Mouse (Mus musculus): ENCODE measurements around the gene Calu.
"Not testable (repeated sequence)": the region's sequence is repeated elsewhere in the genome, so short reads cannot be mapped to it uniquely, and the experiment has no call there.

Calu gene

DNA sequence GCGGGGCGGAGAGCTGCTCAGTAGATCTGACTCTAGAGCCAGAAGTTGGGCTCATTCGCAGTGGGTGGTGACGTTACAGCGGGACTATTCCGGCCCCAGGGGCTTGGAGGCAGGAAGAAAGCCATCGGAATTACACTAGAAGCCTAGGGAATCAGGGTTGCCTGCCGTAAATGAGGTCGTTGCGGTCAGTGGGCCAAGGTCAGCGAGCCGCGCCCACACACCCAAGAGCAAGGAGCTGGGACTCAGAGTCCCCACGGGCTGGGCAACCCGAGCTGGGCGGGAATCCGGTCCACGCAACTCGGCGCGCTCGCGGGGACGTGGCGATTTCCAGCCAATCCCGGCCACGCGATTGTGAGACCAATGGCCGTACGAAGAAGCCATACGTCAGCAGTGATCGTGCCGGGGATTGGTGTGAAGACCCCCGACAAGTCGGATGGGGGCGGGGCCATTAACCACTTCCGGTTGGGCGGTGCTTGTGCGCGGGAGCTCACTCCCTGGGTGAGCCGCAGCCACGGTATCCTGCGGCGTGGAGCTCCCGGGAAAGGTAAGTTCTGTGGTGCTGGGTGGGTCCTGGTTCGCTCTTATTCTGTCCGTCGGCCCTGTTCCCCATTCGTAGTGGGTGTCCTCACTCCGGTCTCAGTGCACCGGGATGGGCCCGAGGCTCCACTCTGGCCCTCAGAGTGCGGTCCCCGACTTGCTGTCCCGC is at the start of gene Calu:
Gene Calu (plus strand): TSS at position 405 of the 706 bp plus-strand sequence.
- peak; percentile 98 for DNase-seq (ENCODE audit: low spot score)

GRCm38 (mm10) chr6:29299112-29299511 is 48.8 kb upstream of the Calu start:
- DNase-seq (ENCODE audit: low spot score), result no peak

DNA sequence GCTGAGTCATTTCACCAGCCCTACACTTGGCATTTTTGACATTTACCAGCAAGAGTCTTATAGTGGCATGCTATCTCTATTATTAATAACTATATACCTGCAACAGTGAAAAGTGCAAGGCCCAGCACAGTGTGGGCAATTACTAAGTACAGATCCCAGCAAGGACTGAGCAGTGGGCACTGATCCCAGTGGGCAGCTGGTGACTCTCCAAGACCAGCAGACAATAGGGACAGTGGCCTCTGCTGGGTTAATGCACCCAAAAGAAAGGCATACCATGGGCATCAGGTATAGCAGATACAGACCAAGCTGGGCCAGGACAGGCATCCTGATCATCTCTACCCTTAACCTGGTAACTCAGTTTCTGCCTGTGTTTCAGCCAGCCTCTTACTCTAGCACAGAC is 44.6 kb upstream of the Calu start:
- DNase-seq (ENCODE audit: low spot score), result no peak

- DNase-seq (ENCODE audit: low spot score), result no peak
These were observed 44.1 kb upstream of the Calu start for GRCm38 (mm10) chr6:29303726-29304125.

DNA sequence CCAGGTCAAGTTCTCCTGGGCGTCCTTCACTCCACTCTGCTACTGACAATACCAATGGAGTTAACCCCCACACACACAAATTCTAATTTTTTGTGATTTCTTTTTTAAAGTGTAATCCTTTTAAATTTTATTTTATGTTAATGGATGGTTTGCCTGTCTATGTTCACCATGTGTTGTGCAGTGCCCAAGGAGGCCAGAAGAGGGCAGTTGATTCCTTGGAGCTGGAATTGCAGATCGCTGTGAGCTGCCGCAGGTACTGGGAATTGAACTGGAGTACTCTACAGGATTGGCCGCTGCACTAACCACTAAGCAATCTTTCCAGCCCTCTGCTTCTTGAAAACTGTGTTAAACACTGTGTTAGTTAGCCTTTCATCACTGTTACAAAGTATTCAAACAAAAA is 42.4 kb upstream of the Calu start:
- no peak for DNase-seq (ENCODE audit: low spot score)

DNA sequence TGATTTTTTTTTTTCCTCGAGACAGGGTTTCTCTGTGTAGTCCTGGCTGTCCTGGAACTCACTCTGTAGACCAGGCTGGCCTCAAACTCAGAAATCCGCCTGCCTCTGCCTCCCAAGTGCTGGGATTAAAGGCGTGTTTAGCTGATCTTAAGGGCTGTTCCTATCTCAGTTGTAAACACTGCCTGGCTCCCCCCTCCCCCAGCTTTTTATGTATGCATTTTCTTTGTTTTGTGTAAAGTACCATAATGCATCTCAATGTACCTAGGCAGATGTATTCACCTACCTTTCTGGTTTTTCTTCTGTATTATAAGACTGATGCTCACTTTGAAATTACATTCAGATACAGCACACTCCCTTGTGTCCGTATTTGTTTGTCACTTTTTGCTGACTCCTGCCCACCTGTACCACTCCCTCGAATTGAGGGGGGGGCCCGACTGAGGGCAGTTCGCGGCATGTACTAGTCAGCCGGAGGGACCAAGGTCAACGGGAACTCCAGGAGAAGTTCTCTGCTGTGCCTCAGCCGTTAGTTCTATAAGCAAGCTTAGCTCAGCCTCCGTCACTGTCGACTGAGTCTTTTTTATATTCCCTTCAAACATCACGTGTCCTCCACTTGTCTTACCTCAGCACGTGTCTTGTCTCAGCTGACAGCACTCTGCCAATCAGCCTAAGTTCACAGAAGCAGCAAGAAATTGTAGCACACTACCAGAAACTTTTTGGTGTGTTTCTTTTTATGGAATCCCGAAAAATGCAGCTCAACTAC is 38.8 kb upstream of the Calu start:
- DNase-seq (ENCODE audit: low spot score), result no peak

- no peak for DNase-seq (ENCODE audit: low spot score)
These were observed 34.1 kb upstream of the Calu start for GRCm38 (mm10) chr6:29313690-29314202.

DNA sequence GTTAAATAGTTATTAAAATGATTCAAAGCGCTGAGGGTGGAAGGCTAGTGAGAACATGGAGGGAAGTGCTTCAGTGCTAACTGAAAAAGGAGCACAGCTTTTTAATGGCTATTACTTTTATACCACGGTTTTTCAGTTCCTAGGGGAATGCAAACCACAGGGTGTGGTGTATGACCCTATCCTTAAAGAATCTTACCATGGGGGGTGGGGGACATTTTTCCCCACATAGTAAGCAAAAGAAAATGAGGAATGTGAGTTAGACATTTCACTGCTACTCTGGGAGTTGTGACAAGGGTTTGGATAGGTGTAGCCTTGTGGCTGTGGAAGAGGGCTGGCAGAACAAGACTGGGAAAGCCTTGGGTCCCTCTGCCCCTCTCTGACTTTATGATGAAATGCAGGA is 30.6 kb upstream of the Calu start:
- no peak for DNase-seq (ENCODE audit: low spot score)

DNA sequence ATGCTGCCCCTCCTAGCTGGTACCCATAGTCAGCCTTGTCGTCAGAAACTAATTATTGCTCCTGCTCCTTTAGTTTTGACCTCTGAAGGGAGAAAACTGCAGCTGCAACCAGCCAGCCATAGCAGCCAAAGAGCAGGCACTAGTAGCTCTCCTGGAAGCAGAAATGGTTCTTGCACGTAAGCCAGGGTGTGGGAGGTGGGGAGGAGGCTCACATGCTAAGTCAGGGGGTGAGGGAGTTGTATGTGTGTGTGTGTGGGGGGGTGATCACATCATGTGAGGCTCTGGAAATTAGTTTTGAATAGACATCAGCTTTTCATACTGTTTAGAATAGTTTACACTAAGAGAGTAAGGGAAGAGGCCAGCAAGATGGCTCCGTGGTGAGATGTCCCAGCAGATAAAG is 29.9 kb upstream of the Calu start:
- DNase-seq (ENCODE audit: low spot score), result no peak

DNA sequence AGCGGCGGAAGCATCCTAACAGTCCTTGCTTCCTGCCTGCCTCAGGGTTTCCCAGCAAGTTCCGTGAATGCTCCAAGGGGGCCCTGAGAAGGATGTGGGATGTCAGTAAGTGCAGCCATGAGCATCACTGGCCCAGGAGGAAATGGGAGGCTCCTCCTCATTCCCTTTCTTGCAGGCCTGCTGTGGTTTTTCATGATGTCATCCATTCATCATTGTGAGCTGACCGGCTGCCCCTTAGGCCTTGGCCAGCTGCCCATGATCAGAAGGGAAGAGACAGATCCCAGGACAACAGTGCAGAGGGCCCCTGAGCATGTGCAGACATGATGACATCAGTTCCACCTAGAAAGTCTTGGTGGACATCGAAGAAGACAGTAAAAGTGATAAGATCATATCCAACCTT is 29.0 kb upstream of the Calu start, which contains the start of gene Fam71f1:
Gene Fam71f1 (plus strand): TSS at position 262 of the 400 bp plus-strand sequence.
- DNase-seq (ENCODE audit: low spot score), result no peak

GRCm38 (mm10) chr6:29321586-29321985 is 26.3 kb upstream of the Calu start:
- DNase-seq (ENCODE audit: low spot score), result no peak

- DNase-seq (ENCODE audit: low spot score), result no peak
These were observed 25.7 kb upstream of the Calu start for GRCm38 (mm10) chr6:29322147-29322546.

DNA sequence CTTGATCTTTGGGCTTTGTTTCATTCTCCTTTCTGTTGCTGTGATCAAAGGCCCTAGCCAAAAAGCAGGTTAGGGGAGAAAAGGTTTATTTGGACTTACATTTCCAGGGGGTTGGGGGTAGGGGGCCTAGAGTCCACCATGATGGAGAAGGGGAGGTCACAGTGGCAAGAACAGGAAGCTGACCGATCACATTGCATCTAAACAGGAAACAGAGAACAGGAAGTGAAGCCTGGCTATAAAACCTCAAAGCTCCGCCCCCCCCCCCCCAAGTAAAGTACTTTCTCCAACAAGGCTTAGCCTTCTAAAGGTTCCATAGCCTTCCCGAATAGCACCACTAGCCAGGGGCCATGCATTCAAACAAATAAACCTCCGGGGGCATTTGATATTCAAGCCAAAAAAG is 25.1 kb upstream of the Calu start:
- DNase-seq (ENCODE audit: low spot score), result no peak

GRCm38 (mm10) chr6:29326961-29327360 is 20.9 kb upstream of the Calu start:
- no peak for DNase-seq (ENCODE audit: low spot score)

GRCm38 (mm10) chr6:29329514-29329913 is 18.4 kb upstream of the Calu start:
- no peak for DNase-seq (ENCODE audit: low spot score)

GRCm38 (mm10) chr6:29346512-29346911 is 1.4 kb upstream of the Calu start:
- DNase-seq (ENCODE audit: low spot score), result not testable (repeated sequence)

DNA sequence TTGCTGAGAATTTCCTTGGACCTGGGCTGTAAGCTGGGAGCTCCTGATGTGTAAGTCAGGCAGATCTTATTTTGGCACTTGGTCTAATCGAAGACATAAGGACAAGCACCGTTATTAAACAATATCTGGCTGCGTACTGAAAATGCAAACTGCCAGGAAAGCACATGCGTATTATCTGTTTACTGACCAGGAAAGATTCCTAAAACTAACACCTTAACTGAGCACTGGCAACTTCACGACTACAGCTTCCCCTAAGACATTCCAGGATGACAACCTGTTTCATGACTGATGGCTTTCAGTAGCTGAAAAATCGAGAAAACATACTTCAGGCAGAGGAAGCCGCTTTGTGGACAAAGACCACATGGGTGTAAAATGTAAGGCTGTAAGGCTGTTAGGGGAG is 680 bp upstream of the Calu start:
- peak; percentile 18 for DNase-seq (ENCODE audit: low spot score)

- DNase-seq (ENCODE audit: low spot score), result no peak
These were observed 479 bp downstream of the Calu start for GRCm38 (mm10) chr6:29348371-29348724.

DNA sequence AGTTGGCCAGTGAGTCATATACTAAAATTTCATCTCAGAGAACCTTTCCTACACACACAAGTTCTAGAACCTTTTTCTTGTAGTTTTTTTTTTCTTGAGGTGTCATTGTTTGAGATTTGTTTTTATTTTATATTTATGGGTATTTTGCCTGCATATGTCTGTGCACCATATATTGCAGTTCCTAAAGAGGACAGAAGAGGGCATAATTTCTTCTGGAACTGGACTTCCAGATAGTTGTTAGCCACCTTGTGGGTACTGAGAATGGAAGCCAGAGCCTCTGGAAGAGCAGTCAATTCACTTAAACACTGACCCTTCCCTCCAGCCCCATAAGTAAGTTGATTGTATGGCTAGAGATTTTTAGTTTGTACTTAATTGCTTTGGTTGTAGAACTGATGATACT is 3.7 kb downstream of the Calu start:
- DNase-seq (ENCODE audit: low spot score), result peak; percentile 42

- peak; percentile 29 for DNase-seq (ENCODE audit: low spot score)
These were observed 4.9 kb downstream of the Calu start for GRCm38 (mm10) chr6:29352816-29353215.

- DNase-seq (ENCODE audit: low spot score), result no peak
These were observed 11.5 kb downstream of the Calu start for GRCm38 (mm10) chr6:29359386-29359785.

DNA sequence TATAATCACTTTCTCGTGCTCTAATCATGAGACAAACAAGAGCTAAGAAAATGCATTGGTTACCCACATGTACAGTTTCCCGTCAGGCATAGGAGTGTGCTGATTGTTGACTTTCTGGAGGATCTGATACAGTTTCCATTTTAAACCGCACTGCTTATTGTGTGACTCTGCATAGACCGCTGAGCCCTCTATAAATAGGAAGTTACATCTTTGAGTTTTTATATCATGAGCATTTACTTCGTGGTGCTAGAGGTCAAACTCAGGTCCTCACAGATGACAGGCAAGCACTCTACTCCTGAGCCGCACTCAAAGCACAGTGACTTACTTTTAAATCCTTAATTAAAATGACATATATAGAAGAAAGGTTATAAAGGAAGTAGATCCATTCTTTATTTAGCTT is 12.3 kb downstream of the Calu start:
- DNase-seq (ENCODE audit: low spot score), result no peak

Data from c-Kit-positive CD71-positive TER-119-positive erythroid progenitor cells, embryonic 14.5 days (primary cell).